In the genomic region with DNA sequence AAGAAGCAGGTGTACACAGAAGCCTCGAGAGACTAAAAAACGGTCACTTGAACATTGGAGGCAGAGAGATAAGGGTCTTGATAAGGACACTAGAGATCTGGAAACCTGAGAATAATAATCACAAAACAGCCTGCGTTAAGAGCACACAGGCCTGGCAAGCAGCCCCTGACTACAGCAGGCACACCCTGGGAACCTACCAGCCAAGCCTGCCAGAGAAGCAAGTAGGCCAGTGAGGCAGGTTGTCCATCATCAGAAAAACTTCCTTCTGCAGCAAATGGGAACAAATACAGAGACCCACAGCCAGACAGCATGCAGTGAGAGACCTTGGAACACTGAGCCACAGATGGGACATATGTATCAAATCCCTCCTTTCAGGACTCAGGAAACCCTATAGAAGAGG, we compare ENCODE assay signal across 14 mouse cellular contexts.
"Had no signal": no experiment of that assay in that cellular context is flagged by ENCODE, and none has a peak within 500 bp of the region (broad histone marks: within the 10 kb centered on the region; RNA-seq: fewer than 3 reads in every experiment).

No protein-coding gene starts in this region.

- H3K36me3 ChIP-seq: limb, embryonic 13.5 days; liver, embryonic 15.5 days; midbrain, embryonic 15.5 days; neural tube, embryonic 12.5 days had no signal

- H3K4me1 ChIP-seq: liver, embryonic 15.5 days; midbrain, embryonic 15.5 days; neural tube, embryonic 12.5 days had no signal

- H3K27me3 ChIP-seq: limb, embryonic 13.5 days; liver, embryonic 15.5 days; midbrain, embryonic 15.5 days; neural tube, embryonic 12.5 days had no signal

- H3K9me3 ChIP-seq: limb, embryonic 13.5 days; liver, embryonic 15.5 days; megakaryocyte, embryonic 14.5 days; midbrain, embryonic 15.5 days; neural tube, embryonic 12.5 days had no signal

- H3K9ac ChIP-seq: limb, embryonic 13.5 days; liver, embryonic 15.5 days; midbrain, embryonic 15.5 days; neural tube, embryonic 12.5 days had no signal

- H3K4me3 ChIP-seq: limb, embryonic 13.5 days; liver, embryonic 15.5 days; megakaryocyte, embryonic 14.5 days; midbrain, embryonic 15.5 days; neural tube, embryonic 12.5 days had no signal

- ATAC-seq: lung, postnatal 0 days; midbrain, embryonic 15.5 days had no signal

- H3K4me2 ChIP-seq: limb, embryonic 13.5 days; liver, embryonic 15.5 days; midbrain, embryonic 11.5 days; midbrain, embryonic 15.5 days; neural tube, embryonic 12.5 days had no signal

- DNase-seq: kidney, adult 9 months; kidney, postnatal 10 days; left cerebral cortex, postnatal 4 days; lung, adult 2 months; thymus, postnatal 4 days had no signal

- H3K27ac ChIP-seq: limb, embryonic 13.5 days; liver, embryonic 15.5 days; macrophage; midbrain, embryonic 15.5 days; neural tube, embryonic 12.5 days; stomach, postnatal 0 days had no signal
